Mouse (Mus musculus) ES-E14 (cell line): ENCODE measurements around the gene Rab8b.

Experiments
- CHD2 ChIP-seq: IDR thresholded peaks from 2 replicates; pipeline ENCODE4 v1.6.1; 2014; ENCODE audit warnings: mild to moderate bottlenecking, low read depth, low read length, inconsistent platforms
- HCFC1 ChIP-seq: IDR thresholded peaks from 2 replicates; pipeline ENCODE4 v1.6.1; 2012; ENCODE audit warnings: low read length, inconsistent platforms, borderline replicate concordance; ENCODE audit not compliant: insufficient read depth
- MAFK ChIP-seq: IDR thresholded peaks from 2 replicates; pipeline ENCODE4 v1.6.1; 2014; ENCODE audit warnings: mild to moderate bottlenecking, low read depth, low read length, inconsistent platforms; ENCODE audit not compliant: insufficient read depth
- ZC3H11A ChIP-seq: IDR thresholded peaks from 2 replicates; pipeline ENCODE4 v1.6.1; 2012; ENCODE audit warnings: low read depth, mild to moderate bottlenecking, inconsistent platforms, low read length, borderline replicate concordance
- ZNF384 ChIP-seq: IDR thresholded peaks from 2 replicates; pipeline ENCODE4 v1.6.1; 2012; ENCODE audit warnings: low read depth, low read length, inconsistent platforms

DNA sequence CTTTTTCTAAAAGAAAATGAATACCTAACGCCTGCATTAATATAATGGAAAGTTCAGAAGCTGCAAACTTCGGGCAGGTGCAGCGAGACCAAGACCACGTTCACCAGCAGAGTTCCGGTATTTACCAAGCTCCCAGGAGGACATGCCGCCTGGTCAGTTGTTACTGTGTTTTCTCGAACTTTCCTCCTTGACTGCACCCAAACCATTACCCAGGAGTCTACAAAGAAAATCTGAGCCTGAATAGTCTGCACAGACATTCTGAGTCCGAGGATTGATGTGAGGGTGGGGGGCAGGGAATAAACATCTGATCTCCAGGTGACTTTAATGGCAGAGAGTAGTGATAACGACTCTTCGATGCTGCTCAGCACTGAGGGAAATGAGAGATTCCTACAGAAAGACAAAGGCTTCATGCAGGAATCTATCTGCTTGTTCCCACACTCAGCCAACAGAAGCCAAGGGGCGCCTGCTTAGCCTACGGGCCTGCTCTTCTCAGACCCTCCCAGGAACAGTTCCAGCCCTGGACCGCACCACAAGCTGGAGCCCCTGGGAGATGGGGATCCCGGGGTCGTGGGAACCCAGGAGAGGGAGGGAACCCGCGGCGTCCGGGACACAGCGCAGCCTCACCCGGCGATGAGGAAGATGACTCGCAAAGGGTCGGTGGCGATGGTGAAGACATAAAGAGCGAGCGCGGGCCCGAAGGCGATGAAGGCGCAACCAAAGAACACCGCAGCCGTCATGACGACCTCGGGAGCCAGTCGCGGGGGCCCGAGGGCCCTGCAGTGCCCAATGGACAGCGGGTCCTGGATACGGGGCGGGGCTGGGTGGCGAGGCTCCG is 124.6 kb downstream of the Rab8b start:
- TF ChIP-seq CHD2 (no peak), HCFC1 (no peak; the same call in 1 of the 2 replicates), ZNF384 (no peak), ZC3H11A (no peak), MAFK (no peak)
